Mouse (Mus musculus) heart, postnatal 0 days (tissue): Measurements from ENCODE around the gene Rhd.

Experiments
- CTCF ChIP-seq: IDR thresholded peaks from 2 replicates; pipeline ENCODE4 v1.5.1; 2016; ENCODE audit warnings: antibody characterized with exemption, control low read depth, low read depth
- EP300 ChIP-seq: IDR thresholded peaks from 2 replicates; pipeline ENCODE4 v1.6.1; 2016; ENCODE audit warnings: antibody characterized with exemption, low read depth

GRCm38 (mm10) chr4:134939900-134940299, 75.6 kb downstream of the Rhd start:
- TF ChIP-seq CTCF (no peak), EP300 (no peak)
